Mouse (Mus musculus) gastrocnemius, adult 2 months (tissue): ENCODE measurements around the gene Hcrt. TPM values are rescaled to one million over a fixed set of nuclear protein-coding genes. Genes with fewer than 3 reads are reported as not detected.

Source experiments
- DNase-seq: peaks from one replicate; pipeline ENCODE4 v3.0.0; 2022
- H3K27ac ChIP-seq: fragments of 200-600 bp; 2 replicates; pipeline ENCODE4 v1.8.1; 2022; ENCODE audit warnings: mild to moderate bottlenecking
- H3K4me3 ChIP-seq: fragments of 200-600 bp; 2 replicates; pipeline ENCODE4 v1.8.1; 2022; ENCODE audit warnings: mild to moderate bottlenecking, moderate library complexity
- CTCF ChIP-seq: fragments of 200-600 bp; IDR thresholded peaks from 2 replicates; pipeline ENCODE4 v1.8.1; 2022; ENCODE audit warnings: antibody characterized with exemption, mild to moderate bottlenecking, moderate library complexity
- intact Hi-C: fragments of 180-260 bp; cut with DNase I; formaldehyde crosslinking; loops from one replicate; pipeline ENCODE4 v1.15.1; 2025
- total RNA-seq, 2 experiments: library from RNA; stranded (reverse); gene quantifications; 2 replicates each; pipeline ENCODE4 v1.2.3; 2021

Gene Hcrt
- total RNA-seq, 2 experiments from 2014 or later = not detected

- intact Hi-C loops = no loop called here
- peak overlapping the region; percentile 56 for H3K4me3 ChIP-seq
Measured at GRCm38 (mm10) chr11:100758707-100759610, 3.8 kb downstream of the Hcrt start.

GRCm38 (mm10) chr11:100757566-100757965 is 5.2 kb downstream of the Hcrt start:
- intact Hi-C loops = no loop called here
- Histone ChIP-seq H3K27ac (no peak overlapping the region), H3K4me3 (no peak overlapping the region)
- no peak for TF ChIP-seq CTCF
- DNase-seq = no peak

More at GRCm38 (mm10) chr11:100758707-100759610, 3.8 kb downstream of the Hcrt start:
- no peak for TF ChIP-seq CTCF
- H3K27ac ChIP-seq = no peak overlapping the region
- DNase-seq = peak; percentile 52

GRCm38 (mm10) chr11:100756476-100756875 is 6.3 kb downstream of the Hcrt start:
- intact Hi-C loops = no loop called here
- no peak for TF ChIP-seq CTCF
- no peak for DNase-seq
- Histone ChIP-seq H3K27ac (no peak overlapping the region), H3K4me3 (no peak overlapping the region)

- no peak overlapping the region for H3K4me3 ChIP-seq
- DNase-seq = no peak
- no peak for TF ChIP-seq CTCF
- H3K27ac ChIP-seq = no peak overlapping the region
- intact Hi-C loops = no loop called here
Measured at GRCm38 (mm10) chr11:100754693-100755057, 8.1 kb downstream of the Hcrt start.

- Histone ChIP-seq H3K27ac (no peak overlapping the region), H3K4me3 (no peak overlapping the region)
- no peak for TF ChIP-seq CTCF
- no peak for DNase-seq
- intact Hi-C loops = no loop called here
Measured at GRCm38 (mm10) chr11:100754021-100754692, 8.6 kb downstream of the Hcrt start.

- DNase-seq = no peak
- H3K27ac ChIP-seq = no peak overlapping the region
- TF ChIP-seq CTCF = no peak
- intact Hi-C loops = no loop called here
- no peak overlapping the region for H3K4me3 ChIP-seq
Measured at GRCm38 (mm10) chr11:100752294-100752693, 10.4 kb downstream of the Hcrt start.

- DNase-seq = no peak
Measured at GRCm38 (mm10) chr11:100750127-100750526, 12.6 kb downstream of the Hcrt start.

GRCm38 (mm10) chr11:100749469-100749868 is 13.3 kb downstream of the Hcrt start:
- no peak for TF ChIP-seq CTCF
- no peak overlapping the region for H3K27ac ChIP-seq
- H3K4me3 ChIP-seq = no peak overlapping the region
- intact Hi-C loops = no loop called here
- no peak for DNase-seq

More at GRCm38 (mm10) chr11:100750127-100750526, 12.6 kb downstream of the Hcrt start:
- Histone ChIP-seq H3K27ac (no peak overlapping the region), H3K4me3 (no peak overlapping the region)
- intact Hi-C loops = no loop called here
- TF ChIP-seq CTCF = no peak

- no peak overlapping the region for H3K4me3 ChIP-seq
- no peak overlapping the region for H3K27ac ChIP-seq
- no peak for TF ChIP-seq CTCF
- DNase-seq = no peak
- intact Hi-C loops = no loop called here
Measured at GRCm38 (mm10) chr11:100748620-100749019, 14.1 kb downstream of the Hcrt start.

- Histone ChIP-seq H3K27ac (no peak overlapping the region), H3K4me3 (no peak overlapping the region)
- no peak for TF ChIP-seq CTCF
- DNase-seq = no peak
- intact Hi-C loops = no loop called here
Measured at GRCm38 (mm10) chr11:100747114-100747513, 15.6 kb downstream of the Hcrt start.

GRCm38 (mm10) chr11:100746546-100746945 is 16.2 kb downstream of the Hcrt start:
- no peak for DNase-seq
- intact Hi-C loops = no loop called here
- Histone ChIP-seq H3K4me3 (no peak overlapping the region), H3K27ac (no peak overlapping the region)
- no peak for TF ChIP-seq CTCF

GRCm38 (mm10) chr11:100745085-100745484 is 17.6 kb downstream of the Hcrt start:
- Histone ChIP-seq H3K4me3 (no peak overlapping the region), H3K27ac (no peak overlapping the region)
- intact Hi-C loops = loop anchor here (2.0 kb wide), 1 partner anchor 16 kb away; no protein-coding TSS in a partner anchor
- peak; percentile 55 for DNase-seq
- peak; percentile 67 for TF ChIP-seq CTCF

- no peak for TF ChIP-seq CTCF
- DNase-seq = peak; percentile 85
- Histone ChIP-seq H3K4me3 (no peak overlapping the region), H3K27ac (0 out of 2 replicates have a peak overlapping the region, but pooled peaks have one; percentile 8)
- intact Hi-C loops = no loop called here
Measured at GRCm38 (mm10) chr11:100741348-100741747, 21.4 kb downstream of the Hcrt start.
